Mouse (Mus musculus): ENCODE data around the gene Bax. TPM values are rescaled to one million over a fixed set of nuclear protein-coding genes. Genes with fewer than 3 reads are reported as not detected.

Bax gene
- polyA plus RNA-seq, 1 experiment: 105 TPM

GRCm38 (mm10) chr7:45415636-45416035, 51.1 kb downstream of the Bax start:
- Histone ChIP-seq H3K27ac (ENCODE audit: insufficient read depth, low read depth, low read length) (no peak overlapping the region), H3K27me3 (ENCODE audit: control insufficient read depth, insufficient read depth, low read length) (peaks cover 66% of the 10 kb centered on the region), H3K36me3 (ENCODE audit: control insufficient read depth, insufficient read depth, low read length) (peaks cover 1% of the 10 kb centered on the region; the same call in 1 of the 2 replicates), H3K4me3 (ENCODE audit: low read depth, low read length) (no peak overlapping the region), H3K4me1 (ENCODE audit: control insufficient read depth, insufficient read depth, insufficient read length, low read length) (peaks cover 9% of the 10 kb centered on the region)
- WGBS: 19% methylated on average over 37 of the region's 37 CpGs
- TF ChIP-seq POLR2A (IDR thresholded peaks at IDR 0.05; ENCODE audit: low read depth, low read length) (no peak), CTCF (IDR thresholded peaks at IDR 0.05; ENCODE audit: extremely low read depth, insufficient read length, insufficient replicate concordance, low read depth, low read length) (no peak)

DNA sequence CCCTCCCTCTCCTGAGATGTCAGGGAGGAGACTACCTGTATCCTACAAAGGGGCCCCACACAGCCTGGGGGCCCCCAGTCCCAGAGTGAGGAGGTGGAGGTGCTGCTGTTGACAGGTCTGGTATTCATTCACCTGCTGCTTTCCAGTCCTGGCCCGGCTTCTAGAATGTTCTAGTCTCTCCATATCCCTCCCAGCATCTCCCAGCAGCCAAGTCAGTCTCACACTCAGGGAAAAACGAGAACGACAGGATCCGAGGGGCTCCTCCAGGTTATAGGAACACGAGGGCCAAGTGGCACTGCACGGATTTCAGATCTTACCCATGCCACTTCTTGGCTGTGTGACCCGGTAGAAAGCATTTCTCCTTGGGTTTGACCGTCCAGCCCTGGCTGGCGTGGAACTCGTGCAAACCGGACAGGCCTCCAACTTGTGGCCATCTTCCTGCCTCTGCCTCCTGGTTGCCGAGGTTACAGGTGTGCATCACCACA, 51.9 kb downstream of the Bax start:
- TF ChIP-seq CTCF (IDR thresholded peaks at IDR 0.05; ENCODE audit: extremely low read depth, insufficient read length, insufficient replicate concordance, low read depth, low read length) (no peak), POLR2A (IDR thresholded peaks at IDR 0.05; ENCODE audit: low read depth, low read length) (no peak)
- H3K27ac ChIP-seq (ENCODE audit: insufficient read depth, low read depth, low read length): no peak overlapping the region
- WGBS: 46% methylated on average over 12 of the region's 12 CpGs
- no peaks in the 10 kb centered on the region for H3K36me3 ChIP-seq (ENCODE audit: control insufficient read depth, insufficient read depth, low read length)
- H3K4me1 ChIP-seq (ENCODE audit: control insufficient read depth, insufficient read depth, insufficient read length, low read length): peaks cover 6% of the 10 kb centered on the region
- no peak overlapping the region for H3K4me3 ChIP-seq (ENCODE audit: low read depth, low read length)
- peaks cover 62% of the 10 kb centered on the region for H3K27me3 ChIP-seq (ENCODE audit: control insufficient read depth, insufficient read depth, low read length)

GRCm38 (mm10) chr7:45413864-45414739, 52.6 kb downstream of the Bax start:
- H3K4me1 ChIP-seq (ENCODE audit: control insufficient read depth, insufficient read depth, insufficient read length, low read length): peaks cover 6% of the 10 kb centered on the region
- H3K4me3 ChIP-seq (ENCODE audit: low read depth, low read length): peak overlapping the region; percentile 55
- no peaks in the 10 kb centered on the region for H3K36me3 ChIP-seq (ENCODE audit: control insufficient read depth, insufficient read depth, low read length)
- H3K27me3 ChIP-seq (ENCODE audit: control insufficient read depth, insufficient read depth, low read length): peaks cover 56% of the 10 kb centered on the region
- TF ChIP-seq POLR2A (IDR thresholded peaks at IDR 0.05; ENCODE audit: low read depth, low read length): no peak
- no peak for TF ChIP-seq CTCF (IDR thresholded peaks at IDR 0.05; ENCODE audit: extremely low read depth, insufficient read length, insufficient replicate concordance, low read depth, low read length)
- no peak overlapping the region for H3K27ac ChIP-seq (ENCODE audit: insufficient read depth, low read depth, low read length)
- WGBS: 3% methylated on average over 27 of the region's 27 CpGs

DNA sequence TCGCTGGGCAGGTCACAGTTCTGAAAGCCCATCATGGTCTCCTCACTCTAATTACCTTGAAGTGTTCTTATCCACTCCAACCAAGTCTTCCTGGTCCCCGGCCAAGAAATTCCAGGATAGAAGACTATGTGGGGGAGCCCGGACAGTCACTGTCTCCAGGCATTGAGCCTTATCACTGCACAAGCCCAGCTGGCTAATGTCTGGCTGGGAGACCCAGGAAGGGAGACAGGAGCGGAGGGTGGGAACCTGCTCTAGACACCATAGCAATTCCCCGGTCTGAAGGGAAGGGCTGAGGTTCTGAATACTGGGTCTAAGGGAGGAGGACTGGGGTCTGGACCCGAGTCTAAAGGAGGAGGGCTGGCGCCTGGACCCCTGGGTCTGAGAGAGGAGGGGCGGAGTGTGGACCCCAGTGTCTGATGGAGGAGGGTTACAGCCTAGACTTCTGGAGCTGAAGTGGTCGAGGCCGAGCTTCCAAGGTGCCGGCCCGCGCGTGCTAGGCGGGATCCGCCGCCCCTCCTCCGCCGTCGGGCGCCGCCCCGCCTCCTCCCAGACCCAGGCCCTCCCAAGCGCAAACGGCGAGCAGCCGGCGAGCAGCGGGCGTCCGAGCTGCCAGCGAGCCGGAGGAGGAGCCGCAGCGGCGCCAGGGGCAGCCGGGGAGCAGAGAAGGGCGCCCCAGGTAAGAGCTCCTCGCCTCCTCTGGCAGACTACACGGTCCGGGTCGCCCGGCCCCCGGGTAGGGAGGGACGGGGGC, 53.4 kb downstream of the Bax start, which contains the start of gene Ntf5:
Ntf5 (plus strand) TSS at position 583 of the 751 bp plus-strand sequence.
- Histone ChIP-seq H3K36me3 (ENCODE audit: control insufficient read depth, insufficient read depth, low read length) (no peaks in the 10 kb centered on the region), H3K4me1 (ENCODE audit: control insufficient read depth, insufficient read depth, insufficient read length, low read length) (peaks cover 6% of the 10 kb centered on the region), H3K27me3 (ENCODE audit: control insufficient read depth, insufficient read depth, low read length) (peaks cover 62% of the 10 kb centered on the region), H3K27ac (ENCODE audit: insufficient read depth, low read depth, low read length) (no peak within 1 kb of the TSS), H3K4me3 (ENCODE audit: low read depth, low read length) (peak within 1 kb of the TSS; percentile 55)
- 3% methylated on average over 45 of the region's 45 CpGs for WGBS
- TF ChIP-seq POLR2A (IDR thresholded peaks at IDR 0.05; ENCODE audit: low read depth, low read length): no peak
- no peak for TF ChIP-seq CTCF (IDR thresholded peaks at IDR 0.05; ENCODE audit: extremely low read depth, insufficient read length, insufficient replicate concordance, low read depth, low read length)

DNA sequence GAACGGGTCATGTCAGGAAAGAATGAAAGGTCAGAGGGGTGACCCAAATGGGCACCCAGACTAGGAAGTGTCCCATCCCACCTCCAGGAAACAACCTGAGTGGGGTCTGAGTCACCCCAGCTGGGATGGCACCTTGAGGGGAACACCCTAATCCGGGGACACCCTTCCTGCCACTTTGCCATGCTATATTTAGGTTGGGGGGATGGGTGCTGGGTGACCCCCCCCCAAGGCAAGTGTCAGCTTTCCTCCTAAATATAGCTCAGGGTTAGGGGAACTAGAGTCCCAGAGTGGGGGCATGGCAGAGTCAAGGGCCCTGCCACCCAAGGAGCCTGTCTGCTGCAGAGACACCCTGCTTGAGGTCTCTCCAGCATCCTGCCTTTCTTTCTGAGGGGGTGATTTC, 54.3 kb downstream of the Bax start:
- peaks cover 60% of the 10 kb centered on the region for H3K27me3 ChIP-seq (ENCODE audit: control insufficient read depth, insufficient read depth, low read length)
- TF ChIP-seq CTCF (IDR thresholded peaks at IDR 0.05; ENCODE audit: extremely low read depth, insufficient read length, insufficient replicate concordance, low read depth, low read length): no peak
- TF ChIP-seq POLR2A (IDR thresholded peaks at IDR 0.05; ENCODE audit: low read depth, low read length): no peak

More for the DNA sequence above, 54.3 kb downstream of the Bax start:
- Histone ChIP-seq H3K4me3 (ENCODE audit: low read depth, low read length) (no peak overlapping the region), H3K27ac (ENCODE audit: insufficient read depth, low read depth, low read length) (no peak overlapping the region), H3K4me1 (ENCODE audit: control insufficient read depth, insufficient read depth, insufficient read length, low read length) (peaks cover 6% of the 10 kb centered on the region), H3K36me3 (ENCODE audit: control insufficient read depth, insufficient read depth, low read length) (no peaks in the 10 kb centered on the region)
- 63% methylated on average over 2 of the region's 2 CpGs for WGBS

Other genes starting within 250 kb of the Bax start
- gene Cd37, start 227.8 kb downstream of the Bax start, polyA plus RNA-seq (2012; rRNA removed): 33.4 and 63.6 TPM in 2 replicates
- not detected in 2 replicates for gene Slc6a16, start 225.8 kb downstream of the Bax start, polyA plus RNA-seq (2012; rRNA removed)
- not detected in 2 replicates for gene Slc6a21, start 189.4 kb downstream of the Bax start, polyA plus RNA-seq (2012; rRNA removed)
- 101 and 257 TPM in 2 replicates for gene Trpm4, start 133.1 kb downstream of the Bax start, polyA plus RNA-seq (2012; rRNA removed)
- 0.14 and 0.46 TPM in 2 replicates for gene Hrc, start 131.6 kb downstream of the Bax start, polyA plus RNA-seq (2012; rRNA removed)
- 15.4 and 63.9 TPM in 2 replicates for gene Ppfia3, start 99.9 kb downstream of the Bax start, polyA plus RNA-seq (2012; rRNA removed)
- gene Lin7b, start 96.3 kb downstream of the Bax start, polyA plus RNA-seq (2012; rRNA removed): 2.9 and 4.0 TPM in 2 replicates
- gene Snrnp70, start 71.2 kb downstream of the Bax start, polyA plus RNA-seq (2012; rRNA removed): 73.2 and 122 TPM in 2 replicates
- gene Kcna7, start 61.2 kb downstream of the Bax start, polyA plus RNA-seq (2012; rRNA removed): 0.04 TPM in 1 of 2 replicates, not detected in the other
- gene Ntf5, start 53.2 kb downstream of the Bax start, polyA plus RNA-seq (2012; rRNA removed): 0.13 and 0.28 TPM in 2 replicates
- 0.66 TPM in 1 of 2 replicates, not detected in the other for gene Lhb, start 46.1 kb downstream of the Bax start, polyA plus RNA-seq (2012; rRNA removed)
- gene Gys1, start 32.1 kb downstream of the Bax start, polyA plus RNA-seq (2012; rRNA removed): 9.5 and 9.6 TPM in 2 replicates
- 22.3 and 54.3 TPM in 2 replicates for gene Ruvbl2, start 28.8 kb downstream of the Bax start, polyA plus RNA-seq (2012; rRNA removed)
- gene Ftl1, start 7.0 kb downstream of the Bax start, polyA plus RNA-seq (2012; rRNA removed): 1,857 and 2,336 TPM in 2 replicates
- 0.09 TPM in 1 of 2 replicates, not detected in the other for gene Tulp2, start 15.0 kb upstream of the Bax start, polyA plus RNA-seq (2012; rRNA removed)
- 0.23 TPM in 1 of 2 replicates, not detected in the other for gene Gm45808, start 19.9 kb upstream of the Bax start, polyA plus RNA-seq (2012; rRNA removed)
- gene Dhdh, start 21.9 kb upstream of the Bax start, polyA plus RNA-seq (2012; rRNA removed): 0.34 and 0.41 TPM in 2 replicates
- 143 and 456 TPM in 2 replicates for gene Nucb1, start 43.5 kb upstream of the Bax start, polyA plus RNA-seq (2012; rRNA removed)
- 15.3 and 15.9 TPM in 2 replicates for gene Ppp1r15a, start 59.4 kb upstream of the Bax start, polyA plus RNA-seq (2012; rRNA removed)
- gene Plekha4, start 59.4 kb upstream of the Bax start, polyA plus RNA-seq (2012; rRNA removed): 4.7 and 4.9 TPM in 2 replicates
- gene Hsd17b14, start 88.0 kb upstream of the Bax start, polyA plus RNA-seq (2012; rRNA removed): 0.20 and 0.25 TPM in 2 replicates
- gene Bcat2, start 103.3 kb upstream of the Bax start, polyA plus RNA-seq (2012; rRNA removed): 26.3 and 41.8 TPM in 2 replicates
- gene Fgf21, start 148.6 kb upstream of the Bax start, polyA plus RNA-seq (2012; rRNA removed): 0.29 and 4.2 TPM in 2 replicates
- 1.7 and 2.5 TPM in 2 replicates for gene Fut1, start 150.4 kb upstream of the Bax start, polyA plus RNA-seq (2012; rRNA removed)
- 0.24 and 0.25 TPM in 2 replicates for gene Izumo1, start 154.9 kb upstream of the Bax start, polyA plus RNA-seq (2012; rRNA removed)
- gene Rasip1, start 160.6 kb upstream of the Bax start, polyA plus RNA-seq (2012; rRNA removed): 7.2 and 11.6 TPM in 2 replicates
- 0.63 and 0.84 TPM in 2 replicates for gene Mamstr, start 173.1 kb upstream of the Bax start, polyA plus RNA-seq (2012; rRNA removed)
- gene Fut2, start 199.5 kb upstream of the Bax start, polyA plus RNA-seq (2012; rRNA removed): 1.2 and 18.4 TPM in 2 replicates
- gene Ntn5, start 217.1 kb upstream of the Bax start, polyA plus RNA-seq (2012; rRNA removed): 0.39 and 0.47 TPM in 2 replicates
- 0.14 and 0.22 TPM in 2 replicates for gene Sec1, start 227.5 kb upstream of the Bax start, polyA plus RNA-seq (2012; rRNA removed)
- 2.1 and 2.3 TPM in 2 replicates for gene Car11, start 232.9 kb upstream of the Bax start, polyA plus RNA-seq (2012; rRNA removed)
- gene Dbp, start 238.2 kb upstream of the Bax start, polyA plus RNA-seq (2012; rRNA removed): 8.9 and 13.1 TPM in 2 replicates
- gene Rpl18, start 248.6 kb upstream of the Bax start, polyA plus RNA-seq (2012; rRNA removed): 820 and 1,370 TPM in 2 replicates